Mouse (Mus musculus) erythroblast, embryonic 14.5 days (primary cell): ENCODE results near the gene Smim6. TPM values are rescaled to one million over a fixed set of nuclear protein-coding genes. Genes with fewer than 3 reads are reported as not detected.

Experiments used
- H3K27me3 ChIP-seq: 2 replicates; pipeline ENCODE4 v1.6.1; 2012; ENCODE audit warnings: inconsistent platforms; ENCODE audit not compliant: control insufficient read depth
- H3K36me3 ChIP-seq: 2 replicates; pipeline ENCODE4 v1.6.1; 2012; ENCODE audit warnings: mild to moderate bottlenecking, inconsistent platforms; ENCODE audit not compliant: control insufficient read depth
- H3K4me1 ChIP-seq: 2 replicates; pipeline ENCODE4 v1.6.1; 2012; ENCODE audit warnings: inconsistent platforms; ENCODE audit not compliant: control insufficient read depth
- H3K4me3 ChIP-seq: replicated peaks from 2 replicates; pipeline ENCODE3; 2012; ENCODE audit warnings: moderate library complexity, mild to moderate bottlenecking, inconsistent platforms
- H3K9me3 ChIP-seq: 2 replicates; pipeline ENCODE4 v1.6.1; 2012; ENCODE audit warnings: low read length, inconsistent platforms, mixed read lengths; ENCODE audit not compliant: control insufficient read depth
- GATA1 ChIP-seq: IDR thresholded peaks from 2 replicates; pipeline ENCODE4 v1.6.1; 2012; ENCODE audit warnings: low read length, inconsistent platforms, mixed read lengths
- TAL1 ChIP-seq: IDR thresholded peaks from 3 replicates; pipeline ENCODE4 v1.6.1; 2012; ENCODE audit warnings: low read length, inconsistent platforms, mixed read lengths
- polyA plus RNA-seq: library from polyadenylated mRNA; stranded (reverse); fragments of >175 nt; gene quantifications from 2 replicates; pipeline ENCODE4 v1.2.3, GENCODE M21; 2012

The Smim6 gene
- polyA plus RNA-seq, 1 experiment: 0.09 TPM

GRCm38 (mm10) chr11:115946221-115946828 is 34.5 kb downstream of the Smim6 start:
- Histone ChIP-seq H3K36me3 (peaks cover 97% of the 10 kb centered on the region), H3K4me1 (peaks cover 4% of the 10 kb centered on the region), H3K9me3 (no peaks in the 10 kb centered on the region), H3K4me3 (no peak overlapping the region), H3K27me3 (no peaks in the 10 kb centered on the region)
- TF ChIP-seq TAL1 (no peak), GATA1 (no peak)

- no peaks in the 10 kb centered on the region for H3K9me3 ChIP-seq
- peaks cover 4% of the 10 kb centered on the region for H3K4me1 ChIP-seq
- H3K4me3 ChIP-seq: no peak overlapping the region
- TF ChIP-seq GATA1 (no peak), TAL1 (no peak)
- no peaks in the 10 kb centered on the region for H3K27me3 ChIP-seq
- H3K36me3 ChIP-seq: peaks cover 96% of the 10 kb centered on the region
These were observed 36.5 kb downstream of the Smim6 start for GRCm38 (mm10) chr11:115948316-115948715.

GRCm38 (mm10) chr11:115950719-115951118 is 38.9 kb downstream of the Smim6 start:
- TF ChIP-seq GATA1 (no peak), TAL1 (no peak)
- Histone ChIP-seq H3K4me1 (peaks cover 3% of the 10 kb centered on the region), H3K9me3 (no peaks in the 10 kb centered on the region), H3K4me3 (no peak overlapping the region), H3K36me3 (peaks cover 98% of the 10 kb centered on the region), H3K27me3 (no peaks in the 10 kb centered on the region)

GRCm38 (mm10) chr11:115954712-115955111 is 42.9 kb downstream of the Smim6 start:
- Histone ChIP-seq H3K4me3 (no peak overlapping the region), H3K36me3 (peaks cover 87% of the 10 kb centered on the region), H3K9me3 (no peaks in the 10 kb centered on the region), H3K27me3 (no peaks in the 10 kb centered on the region), H3K4me1 (peaks cover 3% of the 10 kb centered on the region)
- TF ChIP-seq TAL1 (no peak), GATA1 (no peak)

GRCm38 (mm10) chr11:115955195-115955858 is 43.5 kb downstream of the Smim6 start:
- Histone ChIP-seq H3K9me3 (no peaks in the 10 kb centered on the region), H3K27me3 (no peaks in the 10 kb centered on the region), H3K4me1 (peaks cover 3% of the 10 kb centered on the region), H3K36me3 (peaks cover 87% of the 10 kb centered on the region), H3K4me3 (no peak overlapping the region)
- TF ChIP-seq GATA1 (no peak), TAL1 (no peak)

- H3K27me3 ChIP-seq: no peaks in the 10 kb centered on the region
- TF ChIP-seq GATA1: no peak
- TF ChIP-seq TAL1: no peak
- H3K4me1 ChIP-seq: peaks cover 3% of the 10 kb centered on the region
- peaks cover 87% of the 10 kb centered on the region for H3K36me3 ChIP-seq
- H3K9me3 ChIP-seq: no peaks in the 10 kb centered on the region
- H3K4me3 ChIP-seq: no peak overlapping the region
These were observed 44.6 kb downstream of the Smim6 start for GRCm38 (mm10) chr11:115956453-115956852.

GRCm38 (mm10) chr11:115957971-115958370 is 46.2 kb downstream of the Smim6 start:
- TF ChIP-seq TAL1: no peak
- TF ChIP-seq GATA1: no peak
- Histone ChIP-seq H3K9me3 (no peaks in the 10 kb centered on the region), H3K4me1 (peaks cover 3% of the 10 kb centered on the region), H3K27me3 (no peaks in the 10 kb centered on the region), H3K36me3 (peaks cover 87% of the 10 kb centered on the region), H3K4me3 (no peak overlapping the region)

- Histone ChIP-seq H3K27me3 (no peaks in the 10 kb centered on the region; the same call in 1 of the 2 replicates), H3K4me3 (no peak overlapping the region), H3K9me3 (no peaks in the 10 kb centered on the region), H3K4me1 (peaks cover 9% of the 10 kb centered on the region), H3K36me3 (peaks cover 89% of the 10 kb centered on the region)
- TF ChIP-seq GATA1: no peak
- no peak for TF ChIP-seq TAL1
These were observed 47.2 kb downstream of the Smim6 start for GRCm38 (mm10) chr11:115959018-115959417.

- peaks cover 21% of the 10 kb centered on the region for H3K4me1 ChIP-seq
- H3K4me3 ChIP-seq: no peak overlapping the region
- TF ChIP-seq TAL1 (no peak), GATA1 (no peak)
- H3K36me3 ChIP-seq: peaks cover 85% of the 10 kb centered on the region
- no peaks in the 10 kb centered on the region; the same call in 1 of the 2 replicates for H3K27me3 ChIP-seq
- no peaks in the 10 kb centered on the region for H3K9me3 ChIP-seq
These were observed 51.0 kb downstream of the Smim6 start for GRCm38 (mm10) chr11:115962651-115963412.

Other genes starting within 250 kb of the Smim6 start
- gene Grb2, start 203.4 kb upstream of the Smim6 start, polyA plus RNA-seq: 3.4 and 3.8 TPM in 2 replicates
- 6.1 and 6.3 TPM in 2 replicates for gene Tmem94, start 146.6 kb upstream of the Smim6 start, polyA plus RNA-seq
- gene Caskin2, start 98.4 kb upstream of the Smim6 start, polyA plus RNA-seq: 10.9 and 12.1 TPM in 2 replicates
- 3.4 and 4.5 TPM in 2 replicates for gene Tsen54, start 97.3 kb upstream of the Smim6 start, polyA plus RNA-seq
- gene Llgl2, start 88.0 kb upstream of the Smim6 start, polyA plus RNA-seq: 2.1 and 2.3 TPM in 2 replicates
- gene Myo15b, start 53.6 kb upstream of the Smim6 start, polyA plus RNA-seq: not detected in 2 replicates
- 2.1 and 3.2 TPM in 2 replicates for gene Smim5, start 12.1 kb upstream of the Smim6 start, polyA plus RNA-seq
- gene Sap30bp, start 21.3 kb downstream of the Smim6 start, polyA plus RNA-seq: 3.0 and 3.7 TPM in 2 replicates
- 1.4 and 2.3 TPM in 2 replicates for gene Recql5, start 21.5 kb downstream of the Smim6 start, polyA plus RNA-seq
- gene Itgb4, start 62.7 kb downstream of the Smim6 start, polyA plus RNA-seq: 0.01 TPM in 1 of 2 replicates, not detected in the other
- 1.5 and 1.9 TPM in 2 replicates for gene Galk1, start 100.7 kb downstream of the Smim6 start, polyA plus RNA-seq
- gene H3f3b, start 115.9 kb downstream of the Smim6 start, polyA plus RNA-seq: 117 and 150 TPM in 2 replicates
- gene Unk, start 118.3 kb downstream of the Smim6 start, polyA plus RNA-seq: 3.6 and 3.8 TPM in 2 replicates
- gene Unc13d, start 165.9 kb downstream of the Smim6 start, polyA plus RNA-seq: 14.5 and 18.2 TPM in 2 replicates
- gene Wbp2, start 175.0 kb downstream of the Smim6 start, polyA plus RNA-seq: 142 and 153 TPM in 2 replicates
- gene Trim47, start 215.2 kb downstream of the Smim6 start, polyA plus RNA-seq: 0.10 and 0.17 TPM in 2 replicates
- 0.04 and 0.08 TPM in 2 replicates for gene Trim65, start 219.1 kb downstream of the Smim6 start, polyA plus RNA-seq
- gene Mrpl38, start 226.9 kb downstream of the Smim6 start, polyA plus RNA-seq: 7.7 and 8.4 TPM in 2 replicates